Mouse (Mus musculus) urinary bladder, postnatal 25 days (tissue): ENCODE data around the gene Cela2a.

Source experiments
- DNase-seq: peaks from one replicate; pipeline ENCODE4 v3.0.0; 2022; ENCODE audit warnings: low spot score

Cela2a gene

DNA sequence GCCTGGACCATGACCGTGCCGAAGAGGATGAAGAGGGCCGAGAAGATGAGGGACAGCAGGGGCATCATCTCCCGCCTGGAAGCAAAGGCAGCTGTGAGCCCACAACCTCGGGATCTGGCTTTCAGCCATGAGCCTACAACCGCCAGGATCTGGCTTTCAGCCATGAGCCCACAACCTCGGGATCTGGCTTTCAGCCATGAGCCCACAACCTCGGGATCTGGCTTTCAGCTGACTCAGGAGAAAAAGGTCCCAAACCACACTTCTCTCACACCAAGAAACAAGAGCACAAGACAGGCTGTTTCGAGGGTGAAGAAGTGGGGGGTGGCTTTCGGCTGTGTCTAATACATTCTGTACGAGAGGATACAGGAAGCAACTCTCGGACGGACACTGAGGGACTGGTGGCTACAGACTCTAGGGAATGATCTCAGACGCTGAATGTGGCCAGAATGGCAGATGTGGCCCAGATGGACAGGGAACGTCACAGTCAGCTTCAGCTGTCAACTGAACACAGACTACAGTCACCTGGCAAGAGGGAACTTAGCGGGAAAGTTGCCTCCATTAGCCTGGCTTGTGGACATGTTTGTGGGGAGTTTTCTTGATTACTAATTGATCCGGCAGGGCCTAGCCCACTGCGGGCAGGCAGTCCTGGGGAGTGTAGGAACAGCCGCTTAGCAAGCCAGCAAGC is 59.1 kb downstream of the Cela2a start:
- no peak for DNase-seq

DNA sequence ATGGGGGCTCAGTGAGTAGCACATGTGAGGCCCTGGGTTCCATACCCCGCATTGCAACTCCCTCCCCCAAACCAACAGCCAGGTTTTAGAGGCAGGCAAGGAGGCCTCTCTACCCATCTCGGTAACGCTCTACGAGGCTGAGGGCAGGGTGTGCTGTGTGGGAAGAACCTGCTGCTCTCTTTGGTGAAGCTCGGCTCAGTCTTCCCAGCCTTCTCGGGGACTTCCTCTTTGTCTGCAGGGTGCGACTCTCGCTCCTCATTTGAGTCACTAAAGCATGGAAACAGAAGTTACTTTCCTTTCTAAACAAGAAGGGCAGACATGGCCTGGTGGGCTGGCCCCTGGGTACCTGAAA is 59.7 kb downstream of the Cela2a start:
- no peak for DNase-seq

DNA sequence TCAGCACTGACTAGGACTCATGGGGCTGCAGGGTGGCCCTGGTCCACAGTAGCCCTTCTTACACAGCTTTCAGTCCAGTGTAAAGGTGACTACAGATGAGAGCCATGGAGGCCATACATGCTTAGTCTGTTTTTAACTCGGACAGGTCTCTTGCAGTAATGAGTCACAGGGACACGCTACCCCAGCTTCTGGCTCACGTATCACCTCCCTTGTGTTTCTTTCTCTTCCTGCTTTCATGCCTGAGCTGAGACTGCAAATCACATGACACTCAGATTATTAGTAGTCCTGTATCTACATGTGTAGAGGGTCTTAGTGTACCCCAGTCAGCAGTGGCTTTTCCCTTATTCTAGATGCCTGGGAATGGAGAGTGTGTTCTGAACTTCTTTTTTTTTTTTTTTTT is 61.0 kb downstream of the Cela2a start:
- DNase-seq, result no peak
